Mouse (Mus musculus): ENCODE measurements around the gene St7. TPM values are rescaled to one million over a fixed set of nuclear protein-coding genes. Genes with fewer than 3 reads are reported as not detected.

St7 gene
- polyA plus RNA-seq (2012; fragmentation: generic; extraction: Trizol), result 8.4 TPM
- long read RNA-seq, experiment 1, transcript St7-202 (15 exons, 2,046 nt), result major isoform, 5 of 11 reads
- long read RNA-seq, experiment 1, partial matches to known transcripts, result 2 of 11 reads
- long read RNA-seq, experiment 1, other reads (novel, unspliced or antisense), result 1 of 11 reads
- long read RNA-seq, experiment 2, transcript St7-205 (16 exons, 2,115 nt), result minor isoform, 7 of 26 reads
- long read RNA-seq, experiment 2, transcript St7-202 (15 exons, 2,046 nt), result major isoform, 15 of 26 reads
- long read RNA-seq, experiment 2, partial matches to known transcripts, result 0 of 26 reads
- long read RNA-seq, experiment 2, other reads (novel, unspliced or antisense), result 4 of 26 reads

DNA sequence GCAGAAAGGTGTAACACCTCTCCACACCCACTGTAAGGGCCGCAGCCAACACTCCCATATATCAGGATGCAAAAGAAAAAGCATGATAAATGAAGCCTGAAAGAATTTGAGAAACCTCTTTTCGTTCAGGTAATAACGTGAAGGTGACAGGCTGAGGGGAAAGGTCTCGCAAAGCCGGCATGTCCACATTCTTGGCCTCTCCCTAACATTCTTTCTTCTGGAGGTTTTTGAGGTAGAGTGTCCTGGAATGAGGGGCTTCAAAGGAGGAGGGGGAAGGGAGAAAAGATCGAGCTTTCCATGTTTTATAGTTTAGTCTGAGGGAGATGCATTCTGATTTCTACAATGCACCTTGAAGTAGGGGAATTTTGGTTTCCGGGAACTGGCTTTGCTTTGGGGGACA lies at the start of gene St7:
TSS of gene St7 (plus strand) at position 287 of the 400 bp plus-strand sequence.
- peaks cover 5% of the 10 kb centered on the region for H3K36me3 ChIP-seq (ENCODE audit: control insufficient read depth, insufficient read depth)
- TF ChIP-seq MYOG (IDR thresholded peaks at IDR 0.05; ENCODE audit: control insufficient read depth, extremely low read depth, insufficient read length) (no peak), CEBPB (IDR thresholded peaks at IDR 0.05; ENCODE audit: low read depth) (no peak), MYOD1 (IDR thresholded peaks at IDR 0.05; ENCODE audit: control insufficient read depth, insufficient read length, low read depth) (no peak), MAX (IDR thresholded peaks at IDR 0.05) (no peak), FOSL1 (IDR thresholded peaks at IDR 0.05; ENCODE audit: insufficient read depth, low read length, poor library complexity, severe bottlenecking) (no peak), USF1 (IDR thresholded peaks at IDR 0.05; ENCODE audit: low read depth) (no peak), CTCF (IDR thresholded peaks at IDR 0.05; ENCODE audit: control insufficient read depth, insufficient read depth, insufficient read length) (no peak)
- H3K79me2 ChIP-seq (ENCODE audit: control insufficient read depth, insufficient read depth), result no peaks in the 10 kb centered on the region
- peak within 1 kb of the TSS; percentile 50 for H3K4me3 ChIP-seq (ENCODE audit: insufficient read depth, poor library complexity, severe bottlenecking)
- H3K79me3 ChIP-seq (ENCODE audit: low read depth), result peaks cover 3% of the 10 kb centered on the region
- peak within 1 kb of the TSS; percentile 91 for H3ac ChIP-seq (ENCODE audit: control insufficient read depth, insufficient read length, low read depth)
- H3K27me3 ChIP-seq (ENCODE audit: control insufficient read depth, insufficient read depth, insufficient read length), result no peaks in the 10 kb centered on the region

DNA sequence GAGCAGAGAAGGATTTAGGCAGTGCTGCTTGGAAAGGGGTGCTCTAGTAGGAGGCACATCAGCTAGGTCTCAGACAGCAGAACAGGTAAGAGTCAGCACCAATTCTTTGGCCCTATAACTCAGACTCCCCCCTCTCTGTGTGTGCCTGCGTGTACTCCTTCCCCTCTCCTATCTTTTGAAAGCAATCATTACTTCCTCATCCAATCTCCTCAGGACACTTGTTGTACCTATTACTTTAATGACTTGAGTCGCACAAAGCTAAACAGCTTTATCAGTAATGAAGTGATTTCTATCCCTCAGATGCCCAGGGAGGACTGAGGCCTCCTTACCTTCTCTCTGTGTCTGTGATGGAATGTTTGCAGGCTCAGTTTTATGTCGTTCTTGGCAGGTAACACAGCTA lies 46.6 kb upstream of the St7 start:
- Histone ChIP-seq H3K79me3 (ENCODE audit: low read depth) (peaks cover 90% of the 10 kb centered on the region), H3ac (ENCODE audit: control insufficient read depth, insufficient read length, low read depth) (no peak overlapping the region), H3K36me3 (ENCODE audit: control insufficient read depth, insufficient read depth) (peaks cover 30% of the 10 kb centered on the region), H3K27me3 (ENCODE audit: control insufficient read depth, insufficient read depth, insufficient read length) (no peaks in the 10 kb centered on the region), H3K79me2 (ENCODE audit: control insufficient read depth, insufficient read depth) (peaks cover 100% of the 10 kb centered on the region), H3K4me3 (ENCODE audit: insufficient read depth, poor library complexity, severe bottlenecking) (no peak overlapping the region)
- TF ChIP-seq MYOD1 (IDR thresholded peaks at IDR 0.05; ENCODE audit: control insufficient read depth, insufficient read length, low read depth), result no peak
- TF ChIP-seq CEBPB (IDR thresholded peaks at IDR 0.05; ENCODE audit: low read depth), result no peak
- TF ChIP-seq MYOG (IDR thresholded peaks at IDR 0.05; ENCODE audit: control insufficient read depth, extremely low read depth, insufficient read length), result no peak
- no peak for TF ChIP-seq MAX (IDR thresholded peaks at IDR 0.05)
- no peak for TF ChIP-seq FOSL1 (IDR thresholded peaks at IDR 0.05; ENCODE audit: insufficient read depth, low read length, poor library complexity, severe bottlenecking)

DNA sequence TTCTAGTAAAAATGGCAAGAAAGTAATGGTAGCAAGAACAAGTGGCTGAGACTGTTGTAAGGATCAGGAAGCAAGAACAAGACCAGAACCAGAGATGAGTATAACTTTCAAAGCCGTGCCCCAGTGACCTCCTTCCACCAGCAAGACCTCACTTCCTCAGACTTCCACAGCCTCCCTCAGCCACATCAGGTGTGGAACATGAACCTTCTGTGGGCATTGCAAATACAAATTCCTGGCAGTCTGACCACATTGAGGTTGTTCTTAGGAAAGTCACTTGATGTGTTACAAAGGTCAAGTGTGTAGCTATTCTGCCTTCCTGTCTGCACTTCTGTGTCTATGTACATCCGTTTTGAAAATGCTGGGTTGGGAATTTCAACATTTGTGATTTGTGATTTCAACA lies 40.6 kb upstream of the St7 start:
- Histone ChIP-seq H3K79me3 (ENCODE audit: low read depth) (peaks cover 58% of the 10 kb centered on the region), H3K36me3 (ENCODE audit: control insufficient read depth, insufficient read depth) (peaks cover 71% of the 10 kb centered on the region), H3K79me2 (ENCODE audit: control insufficient read depth, insufficient read depth) (peaks cover 86% of the 10 kb centered on the region), H3ac (ENCODE audit: control insufficient read depth, insufficient read length, low read depth) (no peak overlapping the region), H3K4me3 (ENCODE audit: insufficient read depth, poor library complexity, severe bottlenecking) (no peak overlapping the region), H3K27me3 (ENCODE audit: control insufficient read depth, insufficient read depth, insufficient read length) (no peaks in the 10 kb centered on the region)
- TF ChIP-seq FOSL1 (IDR thresholded peaks at IDR 0.05; ENCODE audit: insufficient read depth, low read length, poor library complexity, severe bottlenecking), result no peak
- no peak for TF ChIP-seq CTCF (IDR thresholded peaks at IDR 0.05; ENCODE audit: control insufficient read depth, insufficient read depth, insufficient read length)
- TF ChIP-seq CEBPB (IDR thresholded peaks at IDR 0.05; ENCODE audit: low read depth), result no peak
- TF ChIP-seq MAX (IDR thresholded peaks at IDR 0.05), result no peak
- TF ChIP-seq MYOD1 (IDR thresholded peaks at IDR 0.05; ENCODE audit: control insufficient read depth, insufficient read length, low read depth), result no peak
- TF ChIP-seq MYOG (IDR thresholded peaks at IDR 0.05; ENCODE audit: control insufficient read depth, extremely low read depth, insufficient read length), result no peak
- no peak for TF ChIP-seq USF1 (IDR thresholded peaks at IDR 0.05; ENCODE audit: low read depth)

DNA sequence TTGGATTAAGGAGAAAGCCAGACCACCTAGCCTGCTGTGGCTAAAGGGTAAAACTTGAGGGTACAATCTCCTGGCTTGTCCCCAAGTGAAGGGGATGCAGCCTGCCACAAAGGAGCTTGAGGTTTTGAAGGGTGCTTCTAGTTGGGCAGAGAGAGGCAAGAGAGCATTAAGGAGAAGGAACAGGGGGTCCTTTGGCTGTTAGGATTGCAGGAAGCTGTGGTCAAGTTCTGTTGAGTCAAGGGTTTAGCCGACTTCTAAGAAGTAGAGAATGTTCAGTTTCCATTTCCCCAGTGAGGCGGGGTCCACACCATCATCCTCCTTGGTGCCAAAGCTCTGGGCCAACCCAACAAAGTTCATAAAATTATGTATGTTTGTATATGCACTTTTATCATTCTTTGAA lies 37.7 kb upstream of the St7 start:
- Histone ChIP-seq H3K4me3 (ENCODE audit: insufficient read depth, poor library complexity, severe bottlenecking) (no peak overlapping the region), H3K27me3 (ENCODE audit: control insufficient read depth, insufficient read depth, insufficient read length) (no peaks in the 10 kb centered on the region), H3K36me3 (ENCODE audit: control insufficient read depth, insufficient read depth) (peaks cover 77% of the 10 kb centered on the region), H3ac (ENCODE audit: control insufficient read depth, insufficient read length, low read depth) (no peak overlapping the region), H3K79me2 (ENCODE audit: control insufficient read depth, insufficient read depth) (peaks cover 60% of the 10 kb centered on the region), H3K79me3 (ENCODE audit: low read depth) (peaks cover 46% of the 10 kb centered on the region)
- no peak for TF ChIP-seq CTCF (IDR thresholded peaks at IDR 0.05; ENCODE audit: control insufficient read depth, insufficient read depth, insufficient read length)
- TF ChIP-seq MYOD1 (IDR thresholded peaks at IDR 0.05; ENCODE audit: control insufficient read depth, insufficient read length, low read depth), result no peak
- no peak for TF ChIP-seq MYOG (IDR thresholded peaks at IDR 0.05; ENCODE audit: control insufficient read depth, extremely low read depth, insufficient read length)
- TF ChIP-seq MAX (IDR thresholded peaks at IDR 0.05), result no peak
- TF ChIP-seq CEBPB (IDR thresholded peaks at IDR 0.05; ENCODE audit: low read depth), result no peak
- no peak for TF ChIP-seq FOSL1 (IDR thresholded peaks at IDR 0.05; ENCODE audit: insufficient read depth, low read length, poor library complexity, severe bottlenecking)
- no peak for TF ChIP-seq USF1 (IDR thresholded peaks at IDR 0.05; ENCODE audit: low read depth)

DNA sequence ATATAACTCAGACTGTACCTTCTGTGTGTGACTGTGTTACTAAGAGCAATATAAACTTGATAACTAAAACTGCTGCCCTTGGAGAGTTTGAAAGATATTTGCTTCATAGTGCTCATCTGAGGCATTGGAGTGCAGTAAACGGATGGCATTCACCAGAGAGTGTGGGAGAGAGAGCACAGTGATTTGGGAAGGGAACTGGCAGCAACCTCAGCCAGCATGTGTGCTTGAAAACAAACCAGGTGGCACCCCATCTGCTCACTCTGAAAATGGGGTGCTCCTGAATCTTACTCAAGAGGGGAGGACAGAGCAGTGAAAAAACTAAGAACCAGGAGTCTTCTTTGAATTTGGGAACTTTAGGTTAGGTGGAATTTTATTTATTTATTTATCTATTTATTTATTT lies 35.4 kb upstream of the St7 start:
- no peak overlapping the region for H3ac ChIP-seq (ENCODE audit: control insufficient read depth, insufficient read length, low read depth)
- H3K4me3 ChIP-seq (ENCODE audit: insufficient read depth, poor library complexity, severe bottlenecking), result no peak overlapping the region
- H3K36me3 ChIP-seq (ENCODE audit: control insufficient read depth, insufficient read depth), result peaks cover 76% of the 10 kb centered on the region
- H3K79me3 ChIP-seq (ENCODE audit: low read depth), result peaks cover 30% of the 10 kb centered on the region
- no peak for TF ChIP-seq USF1 (IDR thresholded peaks at IDR 0.05; ENCODE audit: low read depth)
- TF ChIP-seq CEBPB (IDR thresholded peaks at IDR 0.05; ENCODE audit: low read depth), result no peak
- TF ChIP-seq CTCF (IDR thresholded peaks at IDR 0.05; ENCODE audit: control insufficient read depth, insufficient read depth, insufficient read length), result no peak
- no peaks in the 10 kb centered on the region for H3K27me3 ChIP-seq (ENCODE audit: control insufficient read depth, insufficient read depth, insufficient read length)
- H3K79me2 ChIP-seq (ENCODE audit: control insufficient read depth, insufficient read depth), result peaks cover 38% of the 10 kb centered on the region

DNA sequence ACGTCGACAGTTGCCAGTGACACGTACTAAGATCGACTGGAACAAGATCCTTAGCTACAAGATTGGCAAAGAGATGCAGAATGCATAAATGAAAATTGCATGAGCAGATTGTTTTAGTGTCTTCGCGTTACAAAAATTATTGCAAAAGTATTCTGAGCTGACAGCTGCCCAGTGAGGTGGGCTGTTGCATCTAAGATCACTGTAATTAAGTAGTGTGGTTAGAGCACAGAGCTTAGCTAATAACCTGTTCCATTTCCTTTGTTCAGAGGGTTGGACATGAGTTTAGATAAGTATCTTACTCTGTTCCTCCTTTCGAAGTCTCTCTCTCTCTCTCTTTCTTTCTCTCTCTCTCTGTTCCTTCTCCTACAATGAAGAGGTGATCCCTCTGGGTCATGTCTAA lies 27.4 kb upstream of the St7 start:
- Histone ChIP-seq H3K79me2 (ENCODE audit: control insufficient read depth, insufficient read depth) (peaks cover 6% of the 10 kb centered on the region), H3K4me3 (ENCODE audit: insufficient read depth, poor library complexity, severe bottlenecking) (no peak overlapping the region), H3ac (ENCODE audit: control insufficient read depth, insufficient read length, low read depth) (no peak overlapping the region), H3K79me3 (ENCODE audit: low read depth) (peaks cover 2% of the 10 kb centered on the region), H3K36me3 (ENCODE audit: control insufficient read depth, insufficient read depth) (peaks cover 80% of the 10 kb centered on the region), H3K27me3 (ENCODE audit: control insufficient read depth, insufficient read depth, insufficient read length) (no peaks in the 10 kb centered on the region)
- TF ChIP-seq USF1 (IDR thresholded peaks at IDR 0.05; ENCODE audit: low read depth) (no peak), MYOG (IDR thresholded peaks at IDR 0.05; ENCODE audit: control insufficient read depth, extremely low read depth, insufficient read length) (no peak), CEBPB (IDR thresholded peaks at IDR 0.05; ENCODE audit: low read depth) (no peak), MYOD1 (IDR thresholded peaks at IDR 0.05; ENCODE audit: control insufficient read depth, insufficient read length, low read depth) (no peak), CTCF (IDR thresholded peaks at IDR 0.05; ENCODE audit: control insufficient read depth, insufficient read depth, insufficient read length) (no peak), MAX (IDR thresholded peaks at IDR 0.05) (no peak), FOSL1 (IDR thresholded peaks at IDR 0.05; ENCODE audit: insufficient read depth, low read length, poor library complexity, severe bottlenecking) (no peak)
